Mouse (Mus musculus): ENCODE data around the gene Prr27.

Gene Prr27

GRCm38 (mm10) chr5:87825386-87825785 lies at the start of gene Prr27:
Prr27 (plus strand) TSS chr5:87825686.
- DNase-seq (ENCODE audit: low read depth, low spot score) = no peak

DNA sequence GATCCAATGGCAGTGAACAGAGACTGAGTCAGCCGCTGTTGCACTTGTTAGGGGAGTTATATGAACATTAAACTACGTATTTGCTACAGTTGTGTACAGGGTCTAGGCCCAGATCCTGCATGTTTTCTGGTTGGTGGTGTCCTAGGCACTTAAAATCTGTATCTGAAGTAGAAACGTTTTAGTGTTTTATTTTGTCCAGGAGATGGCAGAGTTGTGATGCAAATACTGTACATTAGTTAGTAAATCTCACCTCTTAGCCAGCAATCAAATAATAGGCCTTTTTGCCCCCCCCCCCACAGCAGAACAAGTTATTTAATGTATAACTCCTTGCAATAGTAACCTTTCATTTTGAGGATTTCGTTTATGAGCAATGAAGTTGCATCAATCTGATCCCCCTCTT lies 42.8 kb upstream of the Prr27 start:
- no peak for DNase-seq (ENCODE audit: low read depth, low spot score)

GRCm38 (mm10) chr5:87807782-87808181 lies 17.7 kb upstream of the Prr27 start, which contains the start of gene Csn1s2b:
Csn1s2b (plus strand) TSS chr5:87808082.
- DNase-seq (ENCODE audit: low read depth, low spot score) = no peak

- no peak for DNase-seq (ENCODE audit: low read depth, low spot score)
These were observed 16.2 kb upstream of the Prr27 start for GRCm38 (mm10) chr5:87809253-87809652.

DNA sequence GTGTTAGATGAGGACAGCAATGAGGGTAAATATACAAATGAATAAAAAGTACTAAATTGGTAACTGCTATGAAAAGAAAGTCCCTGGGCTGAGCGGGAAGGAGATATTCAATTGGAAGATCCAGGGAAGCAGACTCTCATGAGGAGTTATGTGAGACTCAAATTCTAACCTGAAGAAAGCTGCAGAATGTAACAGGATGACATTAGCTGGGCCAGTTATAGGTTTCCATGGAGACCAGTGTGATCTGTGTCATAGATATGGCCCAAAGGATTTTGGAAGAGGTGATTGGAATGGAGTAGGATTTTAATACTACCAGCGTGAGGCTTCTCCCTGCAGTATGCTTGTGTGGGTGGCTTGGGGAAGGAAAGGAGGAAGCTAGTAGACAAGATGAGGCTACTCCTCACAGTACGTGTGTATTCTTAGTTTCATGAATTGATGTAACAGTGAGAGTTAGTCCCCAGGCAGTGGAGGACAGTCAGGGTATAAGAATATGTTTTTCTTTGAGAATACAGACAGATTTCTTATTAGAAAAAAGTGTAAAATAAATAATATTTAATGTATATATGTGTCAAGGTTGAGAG lies 29.7 kb downstream of the Prr27 start:
- no peak for DNase-seq (ENCODE audit: low read depth, low spot score)

DNA sequence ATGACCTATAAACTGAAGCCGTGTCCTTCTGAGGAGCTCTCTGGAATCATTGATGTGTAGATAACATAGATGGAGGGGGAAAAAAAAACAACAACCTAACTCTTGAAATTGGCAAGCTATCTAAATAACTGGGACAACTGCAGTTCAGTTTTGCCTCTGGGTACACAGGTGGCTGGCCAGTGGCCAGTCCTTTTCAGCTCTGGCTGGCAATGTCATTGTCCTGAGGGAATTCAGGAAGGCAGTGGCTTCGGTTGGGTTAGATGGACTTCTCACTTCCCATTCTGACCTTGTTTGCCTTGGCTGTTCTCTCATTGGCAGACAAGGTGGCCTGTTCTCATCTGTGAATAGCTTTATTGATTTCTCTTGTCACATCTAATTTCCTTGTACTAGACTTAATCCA lies 44.6 kb downstream of the Prr27 start:
- no peak for DNase-seq (ENCODE audit: low read depth, low spot score)

DNA sequence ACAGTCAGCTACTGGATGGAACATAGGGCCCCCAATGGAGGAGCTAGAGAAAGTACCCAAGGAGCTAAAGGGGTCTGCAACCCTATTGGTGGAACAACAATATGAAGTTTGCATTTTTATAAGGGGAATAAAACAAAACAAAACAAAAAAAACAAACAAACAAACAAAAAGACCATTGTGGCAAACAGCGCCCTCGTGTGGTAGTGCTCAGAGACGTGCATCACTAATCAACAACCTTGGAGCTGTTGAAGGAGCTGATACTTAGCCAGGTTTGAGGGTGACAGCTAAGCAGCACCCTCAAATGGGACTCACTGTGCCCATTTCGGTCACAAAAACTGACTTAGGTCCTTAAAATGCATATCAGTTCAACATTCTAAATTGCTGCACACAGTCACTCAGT lies 45.9 kb downstream of the Prr27 start:
- DNase-seq (ENCODE audit: low read depth, low spot score) = no peak

DNA sequence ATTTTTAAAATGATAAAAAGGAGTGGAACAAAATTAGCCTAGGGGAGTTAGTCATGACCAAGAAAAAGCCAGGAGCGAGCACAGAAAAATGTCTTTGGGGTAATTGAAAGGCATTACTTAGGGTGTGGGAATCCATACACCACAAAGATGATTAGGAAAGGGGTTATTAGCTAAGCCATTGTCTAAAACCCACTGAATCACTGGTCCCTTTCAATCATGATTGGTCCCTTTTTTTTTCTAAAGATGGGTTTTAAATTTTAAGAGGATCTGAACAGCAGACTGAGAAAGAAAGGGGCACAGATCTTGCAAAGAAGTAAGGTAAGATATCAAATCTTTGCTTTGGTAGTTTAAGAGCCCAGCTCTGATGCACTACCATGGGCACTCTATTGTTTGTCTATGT lies 59.2 kb downstream of the Prr27 start, which contains the start of gene Odam:
Gene Odam, plus strand, starts transcription at position 301 of the 400 bp plus-strand sequence.
- DNase-seq (ENCODE audit: low read depth, low spot score) = no peak

Data from forelimb bud, embryonic 11.5 days (tissue).